11 mouse cellular contexts compared by ENCODE assay signal in genomic region chrX:53432888-53433287, GRCm38 (mm10). TPM values are rescaled to one million over a fixed set of nuclear protein-coding genes. Genes with fewer than 3 reads are reported as not detected.
DNase-seq lines count a peak whose midpoint lies in the region; ATAC-seq and TF ChIP-seq lines count a peak whose summit lies in the region.
"Had no signal": no experiment of that assay in that cellular context is flagged by ENCODE, and none has a peak within 500 bp of the region (broad histone marks: within the 10 kb centered on the region; RNA-seq: fewer than 3 reads in every experiment).

No protein-coding gene starts in this region.

- TF ChIP-seq EP300 in heart, adult 2 months (IDR thresholded peaks at IDR 0.05; ENCODE audit: insufficient read depth, low read depth, low read length): no peak

- H3K27ac ChIP-seq in heart, adult 2 months: no peak overlapping the region
- no peak overlapping the region for H3K27ac ChIP-seq in midbrain, embryonic 14.5 days (replicated peaks; ENCODE audit: low read depth, low read length)
- no peak overlapping the region for H3K27ac ChIP-seq in midbrain, embryonic 10.5 days (replicated peaks)

- no peak for ATAC-seq in midbrain, embryonic 14.5 days (ENCODE audit: low FRiP score, low TSS enrichment)
- ATAC-seq in granulocyte monocyte progenitor cell, adult 5-6 weeks (replicated peaks; ENCODE audit: poor library complexity, severe bottlenecking): no peak

- intact Hi-C loops in heart, adult 2 months (cut with DNase I): no loop called here
- intact Hi-C loops in heart, postnatal 25 days (cut with DNase I): no loop called here

- no peaks in the 10 kb centered on the region for H3K9me3 ChIP-seq in midbrain, embryonic 14.5 days (ENCODE audit: control insufficient read depth, low read length)
- H3K9me3 ChIP-seq in midbrain, embryonic 10.5 days (replicated peaks): no peaks in the 10 kb centered on the region

- H3K4me2 ChIP-seq in midbrain, embryonic 14.5 days (ENCODE audit: low read length): no peak overlapping the region

- no peak overlapping the region for H3K9ac ChIP-seq in heart, adult 2 months (ENCODE audit: low read depth, low read length)
- H3K9ac ChIP-seq in midbrain, embryonic 14.5 days (replicated peaks; ENCODE audit: low read length): no peak overlapping the region

- H3K4me1 ChIP-seq in heart, adult 2 months (ENCODE audit: control insufficient read depth, insufficient read depth, low read length): no peaks in the 10 kb centered on the region
- H3K4me1 ChIP-seq in midbrain, embryonic 14.5 days (ENCODE audit: control insufficient read depth, insufficient read depth, low read length): no peaks in the 10 kb centered on the region
- H3K4me1 ChIP-seq in midbrain, embryonic 10.5 days: no peaks in the 10 kb centered on the region

- no peak for TF ChIP-seq POLR2A in heart, adult 2 months (IDR thresholded peaks at IDR 0.05; ENCODE audit: insufficient read depth, low read depth, low read length)

- H3K27me3 ChIP-seq in heart, adult 2 months (ENCODE audit: control insufficient read depth, insufficient read depth, low read length): no peaks in the 10 kb centered on the region
- no peaks in the 10 kb centered on the region for H3K27me3 ChIP-seq in midbrain, embryonic 14.5 days (ENCODE audit: control insufficient read depth, insufficient read depth, low read length)
- H3K27me3 ChIP-seq in midbrain, embryonic 10.5 days (ENCODE audit: low read depth, poor library complexity, severe bottlenecking): no peaks in the 10 kb centered on the region

- WGBS in heart, adult 2 months: 48% methylated on average over 1 of the region's 1 CpGs
- 68% methylated on average over 1 of the region's 1 CpGs for WGBS in midbrain, embryonic 14.5 days
- 86% methylated on average over 1 of the region's 1 CpGs for WGBS in midbrain, embryonic 10.5 days

- H3K79me2 ChIP-seq in heart, adult 2 months (replicated peaks; ENCODE audit: control insufficient read depth, insufficient read depth, low read length): no peaks in the 10 kb centered on the region

- no peaks in the 10 kb centered on the region for H3K36me3 ChIP-seq in heart, adult 2 months (ENCODE audit: control insufficient read depth, insufficient read depth, low read length)
- no peaks in the 10 kb centered on the region for H3K36me3 ChIP-seq in midbrain, embryonic 14.5 days (ENCODE audit: control insufficient read depth, insufficient read depth, low read length)
- H3K36me3 ChIP-seq in midbrain, embryonic 10.5 days: no peaks in the 10 kb centered on the region

- no peak for DNase-seq in heart, adult 2 months
- no peak for DNase-seq in heart, postnatal 25 days (ENCODE audit: low spot score)
- peak; percentile 64 for DNase-seq in midbrain, embryonic 14.5 days
- no peak for DNase-seq in midbrain, embryonic 10.5 days (ENCODE audit: low spot score)
- peak; percentile 4 for DNase-seq in c-Kit-positive CD71-positive TER-119-negative erythroid progenitor cells, embryonic 14.5 days (ENCODE audit: low read depth)
- DNase-seq in retina, postnatal 1 day: peak; percentile 26
- no peak for DNase-seq in spleen, postnatal 36 days (ENCODE audit: low spot score in 2 of 2)

- peak; percentile 64 for TF ChIP-seq CTCF in heart, adult 2 months (IDR thresholded peaks at IDR 0.05)

- no peak overlapping the region for H3K4me3 ChIP-seq in heart, adult 2 months
- H3K4me3 ChIP-seq in midbrain, embryonic 14.5 days (replicated peaks; ENCODE audit: low read depth, low read length): no peak overlapping the region
- H3K4me3 ChIP-seq in midbrain, embryonic 10.5 days: no peak overlapping the region
- H3K4me3 ChIP-seq: myocyte had no signal

RNA-seq across cellular contexts. Expression of gene Etd, which starts 1.8 kb away (rescaled TPM):
- total RNA-seq in heart, adult 2 months (2021): not detected
- polyA plus RNA-seq in heart, adult 2 months (2012; rRNA removed): not detected in 2 replicates
- not detected for total RNA-seq in heart, postnatal 25 days (2021)
- polyA plus RNA-seq in midbrain, embryonic 14.5 days (2014; fragmentation: Nextera tagmentation; extraction: Ambion mirVana): not detected in 2 replicates
- not detected in 2 replicates for polyA plus RNA-seq in midbrain, embryonic 10.5 days (2016; fragmentation: Nextera tagmentation; extraction: Ambion mirVana)
- total RNA-seq in granulocyte monocyte progenitor cell, adult 5-6 weeks (2014; fragmentation: Nextera tagmentation): not detected in 2 replicates
- not detected in 2 replicates for total RNA-seq in granulocyte monocyte progenitor cell, adult 5-6 weeks (2017)
- polyA plus RNA-seq: frontal cortex, adult 2 months; large intestine, adult 2 months; myocyte had no signal

Comparison
In these comparisons a context has a peak if more than half of its experiments do, and no peak if none do; other contexts are left out.
1. DNase-seq: peak in midbrain, embryonic 14.5 days (single experiment), c-Kit-positive CD71-positive TER-119-negative erythroid progenitor cells, embryonic 14.5 days (single experiment) and retina, postnatal 1 day (single experiment); none in heart, adult 2 months (0 of 2), heart, postnatal 25 days (single experiment), midbrain, embryonic 10.5 days (single experiment) and spleen, postnatal 36 days (0 of 2).